Mouse (Mus musculus): ENCODE data around the gene Klc2. TPM values are rescaled to one million over a fixed set of nuclear protein-coding genes. Genes with fewer than 3 reads are reported as not detected.

Klc2 gene
- total and polyA plus RNA-seq, 3 experiments: 49.0 to 56.7 (median 50.6) TPM

DNA sequence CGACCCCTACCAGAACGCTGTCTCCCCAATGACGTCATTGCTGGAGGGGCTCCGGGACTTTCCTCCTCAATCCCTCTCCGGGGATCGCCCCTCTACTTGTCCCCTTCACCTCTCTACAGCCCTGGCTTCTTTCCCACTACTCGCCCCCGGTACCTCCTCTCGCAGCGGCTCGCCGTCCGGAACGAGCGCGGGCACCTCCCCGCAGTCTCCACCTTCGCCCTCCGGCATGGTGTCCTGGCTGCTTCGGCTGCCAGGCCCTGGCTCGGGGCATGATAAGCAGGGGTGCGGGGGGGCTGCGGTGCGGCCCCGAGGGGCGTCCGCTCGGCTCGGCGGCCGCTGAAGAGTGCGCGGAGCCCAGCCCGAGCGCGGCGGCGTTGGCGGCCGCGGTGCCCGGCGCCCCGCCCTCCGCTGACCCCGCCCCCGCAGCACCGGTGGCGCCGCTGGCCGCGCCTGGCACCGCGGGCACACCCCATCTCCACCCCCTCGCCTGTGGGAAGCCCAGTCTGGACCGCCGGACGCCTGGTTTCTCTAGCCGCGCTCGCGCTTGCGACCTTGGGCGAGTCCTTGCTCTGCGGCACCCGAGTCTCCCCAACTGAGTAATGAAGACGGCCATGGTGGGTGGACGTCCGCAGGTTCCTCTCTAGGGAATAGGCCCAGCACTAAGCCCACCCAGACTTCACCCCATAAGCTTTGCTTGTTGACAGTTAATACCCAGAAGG lies 33.1 kb downstream of the Klc2 start, which contains the start of gene Tmem151a:
TSS of gene Tmem151a (minus strand) at position 387 of the 719 bp plus-strand sequence.
- Histone ChIP-seq H3K27ac (no peak within 1 kb of the TSS), H3K79me2 (replicated peaks; ENCODE audit: control insufficient read depth, insufficient read depth, low read length) (no peaks in the 10 kb centered on the region), H3K9ac (ENCODE audit: low read depth, low read length) (peak within 1 kb of the TSS; percentile 49), H3K4me1 (ENCODE audit: control insufficient read depth, insufficient read depth, low read length) (peaks cover 5% of the 10 kb centered on the region), H3K27me3 (ENCODE audit: control insufficient read depth, insufficient read depth, low read length) (peaks cover 11% of the 10 kb centered on the region; the same call in 1 of the 2 replicates), H3K4me3 (peak within 1 kb of the TSS; percentile 43), H3K36me3 (ENCODE audit: control insufficient read depth, insufficient read depth, low read length) (no peaks in the 10 kb centered on the region)
- TF ChIP-seq CTCF (IDR thresholded peaks at IDR 0.05): no peak
- TF ChIP-seq POLR2A (IDR thresholded peaks at IDR 0.05; ENCODE audit: insufficient read depth, low read depth, low read length): no peak
- DNase-seq: peak; percentile 52 to 62
- WGBS: under 1% methylated on average over 69 of the region's 69 CpGs
- intact Hi-C loops (cut with DNase I): loop anchor here (5.0 kb wide), 1 partner anchor 48 kb away; the partner anchor contains the start of genes AC124502.3 and B4gat1

DNA sequence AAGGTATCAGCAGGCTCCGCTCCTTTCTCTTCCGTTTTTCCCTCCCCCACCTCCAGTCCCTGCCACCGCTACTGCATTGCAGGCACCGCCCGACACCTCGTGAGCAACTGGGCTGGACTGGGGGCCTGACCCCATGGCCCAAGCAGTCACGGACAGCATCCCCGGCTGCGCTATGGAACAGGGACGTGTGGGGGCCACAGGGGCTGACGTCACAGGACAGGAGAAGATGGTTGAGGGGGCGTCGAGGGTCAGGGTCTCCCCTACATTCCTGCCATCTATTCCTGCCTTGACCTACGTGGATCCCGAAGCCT lies 33.6 kb downstream of the Klc2 start:
- Histone ChIP-seq H3K4me3 (peak overlapping the region; percentile 43; the same call in 1 of the 2 replicates), H3K4me1 (ENCODE audit: control insufficient read depth, insufficient read depth, low read length) (peaks cover 5% of the 10 kb centered on the region), H3K27ac (no peak overlapping the region), H3K9ac (ENCODE audit: low read depth, low read length) (no peak overlapping the region), H3K36me3 (ENCODE audit: control insufficient read depth, insufficient read depth, low read length) (no peaks in the 10 kb centered on the region), H3K27me3 (ENCODE audit: control insufficient read depth, insufficient read depth, low read length) (peaks cover 11% of the 10 kb centered on the region; the same call in 1 of the 2 replicates), H3K79me2 (replicated peaks; ENCODE audit: control insufficient read depth, insufficient read depth, low read length) (no peaks in the 10 kb centered on the region)
- TF ChIP-seq EP300 (IDR thresholded peaks at IDR 0.05; ENCODE audit: insufficient read depth, low read depth, low read length) (no peak), CTCF (IDR thresholded peaks at IDR 0.05) (no peak), POLR2A (IDR thresholded peaks at IDR 0.05; ENCODE audit: insufficient read depth, low read depth, low read length) (no peak)
- no peak for DNase-seq
- WGBS: 5% methylated on average over 15 of the region's 15 CpGs
- intact Hi-C loops (cut with DNase I): loop anchor here (5.0 kb wide), 1 partner anchor 47 kb away; the partner anchor contains the start of genes AC124502.3 and B4gat1

DNA sequence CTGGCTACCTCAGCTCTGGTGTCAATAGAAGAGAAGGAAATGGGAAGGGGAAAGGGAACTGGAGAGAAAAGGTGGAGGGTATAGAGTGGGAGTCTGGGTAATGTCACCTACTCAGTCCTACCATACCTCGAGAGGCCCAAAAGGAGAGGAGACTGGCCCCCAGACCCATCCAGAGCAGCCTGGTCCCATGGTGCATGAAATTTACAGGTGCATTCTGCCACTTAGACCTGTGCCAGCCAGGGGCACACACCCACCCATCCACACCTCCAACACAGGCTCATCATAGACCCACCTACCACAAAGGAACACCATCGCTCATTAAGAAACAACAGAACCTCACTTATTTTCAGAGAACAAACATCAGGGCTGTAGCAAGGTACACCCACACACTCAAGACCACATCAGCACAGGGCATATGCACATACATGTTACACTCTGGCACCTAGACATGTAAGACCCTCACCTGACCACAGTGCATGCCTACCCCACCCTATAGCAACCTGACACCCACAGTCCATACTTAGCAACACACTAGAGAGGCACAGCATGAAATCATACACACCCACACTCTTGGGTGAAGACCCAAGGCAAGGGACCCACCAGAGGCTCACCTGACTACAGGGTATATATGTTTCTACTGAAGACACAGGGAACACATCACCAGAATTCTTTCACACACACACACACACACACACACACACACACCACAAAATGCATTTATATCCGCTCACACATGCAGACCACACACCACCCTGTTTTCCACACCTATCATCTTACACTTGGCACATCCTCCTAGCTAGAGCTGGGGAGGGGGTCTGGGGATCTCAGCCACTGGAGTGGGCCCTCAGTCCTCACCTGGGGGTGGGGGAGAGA lies 34.2 kb downstream of the Klc2 start:
- H3K79me2 ChIP-seq (replicated peaks; ENCODE audit: control insufficient read depth, insufficient read depth, low read length): no peaks in the 10 kb centered on the region
- no peak overlapping the region for H3K9ac ChIP-seq (ENCODE audit: low read depth, low read length)
- TF ChIP-seq CTCF (IDR thresholded peaks at IDR 0.05): no peak
- TF ChIP-seq EP300 (IDR thresholded peaks at IDR 0.05; ENCODE audit: insufficient read depth, low read depth, low read length): no peak
- TF ChIP-seq POLR2A (IDR thresholded peaks at IDR 0.05; ENCODE audit: insufficient read depth, low read depth, low read length): no peak
- intact Hi-C loops (cut with DNase I): no loop called here
- H3K4me1 ChIP-seq (ENCODE audit: control insufficient read depth, insufficient read depth, low read length): peaks cover 5% of the 10 kb centered on the region
- H3K27ac ChIP-seq: no peak overlapping the region
- 67% methylated on average over 3 of the region's 3 CpGs for WGBS
- DNase-seq: no peak
- H3K27me3 ChIP-seq (ENCODE audit: control insufficient read depth, insufficient read depth, low read length): peaks cover 11% of the 10 kb centered on the region; the same call in 1 of the 2 replicates
- H3K36me3 ChIP-seq (ENCODE audit: control insufficient read depth, insufficient read depth, low read length): no peaks in the 10 kb centered on the region
- H3K4me3 ChIP-seq: no peak overlapping the region

DNA sequence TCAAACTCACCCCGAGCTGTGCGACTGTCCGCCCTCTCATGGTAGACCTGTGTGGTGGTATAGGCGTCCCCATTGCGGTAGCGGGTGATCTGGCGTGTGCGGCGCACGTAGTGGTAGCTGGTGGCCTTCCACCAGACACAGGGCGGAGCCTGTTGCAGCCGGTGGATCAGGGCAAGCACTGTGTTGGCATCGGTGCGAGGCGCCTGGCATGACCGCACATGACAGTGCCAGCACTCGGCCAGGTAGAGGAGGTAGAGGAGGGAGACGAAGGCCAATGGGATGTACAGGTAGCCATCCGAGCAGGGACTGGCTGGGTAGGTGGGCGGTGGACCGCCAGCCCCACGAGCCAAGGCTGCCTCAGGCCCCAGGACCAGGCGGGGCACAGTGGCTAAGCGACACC lies 35.8 kb downstream of the Klc2 start:
- H3K4me3 ChIP-seq: no peak overlapping the region
- H3K36me3 ChIP-seq (ENCODE audit: control insufficient read depth, insufficient read depth, low read length): no peaks in the 10 kb centered on the region
- H3K27ac ChIP-seq: no peak overlapping the region
- intact Hi-C loops (cut with DNase I): no loop called here
- H3K9ac ChIP-seq (ENCODE audit: low read depth, low read length): no peak overlapping the region
- TF ChIP-seq POLR2A (IDR thresholded peaks at IDR 0.05; ENCODE audit: insufficient read depth, low read depth, low read length) (no peak), CTCF (IDR thresholded peaks at IDR 0.05) (no peak)
- no peak for DNase-seq
- 71% methylated on average over 24 of the region's 24 CpGs for WGBS
- peaks cover 2% of the 10 kb centered on the region for H3K4me1 ChIP-seq (ENCODE audit: control insufficient read depth, insufficient read depth, low read length)
- H3K79me2 ChIP-seq (replicated peaks; ENCODE audit: control insufficient read depth, insufficient read depth, low read length): no peaks in the 10 kb centered on the region
- H3K27me3 ChIP-seq (ENCODE audit: control insufficient read depth, insufficient read depth, low read length): peaks cover 11% of the 10 kb centered on the region; the same call in 1 of the 2 replicates

DNA sequence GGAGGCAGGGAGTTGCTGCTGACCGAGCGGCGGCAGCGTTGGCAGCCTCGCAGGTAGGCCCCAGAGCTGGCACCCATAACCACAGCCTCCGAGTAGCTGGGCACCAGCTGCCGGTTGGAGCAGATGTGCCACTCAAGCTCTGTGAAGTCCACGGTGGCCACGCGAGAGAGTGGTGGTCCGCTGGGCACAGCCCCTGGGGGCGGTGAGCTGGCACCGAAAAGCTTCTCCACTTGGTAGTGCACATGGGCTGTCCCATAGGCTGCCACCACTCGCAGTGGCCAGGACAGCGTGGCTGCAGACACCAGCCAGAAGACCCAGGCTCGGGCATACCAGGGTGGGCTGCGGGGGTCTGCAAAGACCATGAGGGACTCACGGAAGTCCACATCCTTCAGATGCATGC lies 36.4 kb downstream of the Klc2 start:
- no peak for DNase-seq

More for the DNA sequence above, 36.4 kb downstream of the Klc2 start:
- no peaks in the 10 kb centered on the region for H3K36me3 ChIP-seq (ENCODE audit: control insufficient read depth, insufficient read depth, low read length)
- H3K4me1 ChIP-seq (ENCODE audit: control insufficient read depth, insufficient read depth, low read length): no peaks in the 10 kb centered on the region
- 67% methylated on average over 18 of the region's 18 CpGs for WGBS
- no peak overlapping the region for H3K9ac ChIP-seq (ENCODE audit: low read depth, low read length)
- intact Hi-C loops (cut with DNase I): no loop called here
- no peak overlapping the region for H3K4me3 ChIP-seq
- no peak overlapping the region for H3K27ac ChIP-seq
- no peak for TF ChIP-seq EP300 (IDR thresholded peaks at IDR 0.05; ENCODE audit: insufficient read depth, low read depth, low read length)
- no peak for TF ChIP-seq POLR2A (IDR thresholded peaks at IDR 0.05; ENCODE audit: insufficient read depth, low read depth, low read length)
- no peak for TF ChIP-seq CTCF (IDR thresholded peaks at IDR 0.05)
- peaks cover 11% of the 10 kb centered on the region; the same call in 1 of the 2 replicates for H3K27me3 ChIP-seq (ENCODE audit: control insufficient read depth, insufficient read depth, low read length)
- H3K79me2 ChIP-seq (replicated peaks; ENCODE audit: control insufficient read depth, insufficient read depth, low read length): no peaks in the 10 kb centered on the region
